Mouse (Mus musculus) testis, postnatal 10 days (tissue): ENCODE data around the gene Ptgr1.

ENCODE experiments used
- DNase-seq: peaks from one replicate; pipeline ENCODE4 v3.0.0; 2021; ENCODE audit warnings: low spot score

The Ptgr1 gene

DNA sequence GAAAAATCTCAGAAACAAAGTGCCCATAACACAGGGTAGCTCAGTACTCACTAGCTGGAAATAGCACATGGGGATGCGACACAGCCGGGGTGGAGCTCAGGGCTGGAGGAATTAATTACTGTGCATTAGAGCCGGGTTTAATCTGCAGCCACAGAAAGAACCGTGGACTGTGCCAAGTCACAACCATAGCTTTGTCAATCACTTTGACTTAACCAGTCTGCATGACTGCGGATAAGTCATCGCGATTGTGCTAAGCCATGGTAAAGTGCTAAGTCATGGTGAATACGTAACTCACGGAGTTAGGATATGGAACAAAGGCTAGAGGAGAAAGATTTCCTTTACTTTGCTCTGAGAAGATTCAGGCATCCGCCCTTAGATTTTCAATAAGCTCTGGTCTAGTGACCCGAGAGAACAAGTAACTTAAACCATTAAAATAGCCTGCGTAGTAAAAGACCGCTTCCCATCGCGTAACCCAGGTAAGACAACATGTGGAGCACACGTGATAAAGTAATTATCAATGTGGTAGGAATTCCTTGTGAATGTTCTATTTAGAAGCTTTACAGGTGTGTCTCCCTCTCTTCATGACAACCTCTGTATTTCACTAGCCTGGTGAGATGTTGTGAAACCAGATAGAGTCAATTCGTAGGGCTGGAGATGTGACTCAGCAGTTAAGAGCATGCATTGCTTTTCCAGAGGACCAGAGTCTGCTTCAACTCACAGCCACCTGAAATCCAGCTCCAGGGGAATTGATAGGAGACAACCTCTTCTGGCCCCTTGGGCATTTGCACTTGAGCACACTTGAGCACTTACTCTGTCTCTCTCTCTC lies 3.9 kb upstream of the Ptgr1 start:
- no peak for DNase-seq

DNA sequence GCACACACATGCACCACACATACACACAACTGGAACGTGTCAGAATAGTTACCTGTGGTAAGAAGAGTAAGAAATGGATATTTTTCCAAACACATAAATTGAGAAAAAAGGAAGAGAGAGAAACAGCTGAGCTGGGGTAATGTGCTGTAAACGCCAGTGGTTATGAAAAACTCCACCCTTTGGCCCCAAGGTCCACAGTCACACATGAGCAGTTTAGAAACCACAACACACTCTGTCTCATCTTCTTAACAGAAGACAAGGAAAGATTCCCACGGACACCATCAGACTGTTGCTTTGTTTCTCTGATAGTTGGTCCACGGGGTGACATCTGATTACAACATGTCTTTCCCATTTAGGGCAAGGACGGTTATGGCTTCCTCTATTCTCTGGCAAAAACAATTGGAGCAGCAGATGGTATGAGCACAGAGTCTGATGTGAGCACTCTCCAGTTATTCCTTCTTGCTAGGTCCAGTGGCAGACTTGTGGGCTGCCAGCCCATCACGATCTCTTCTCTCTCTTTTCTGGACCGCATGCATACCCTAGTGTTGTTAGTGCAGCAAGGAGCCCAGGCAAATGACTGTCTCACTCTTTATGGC lies 2.5 kb upstream of the Ptgr1 start:
- DNase-seq, result no peak

DNA sequence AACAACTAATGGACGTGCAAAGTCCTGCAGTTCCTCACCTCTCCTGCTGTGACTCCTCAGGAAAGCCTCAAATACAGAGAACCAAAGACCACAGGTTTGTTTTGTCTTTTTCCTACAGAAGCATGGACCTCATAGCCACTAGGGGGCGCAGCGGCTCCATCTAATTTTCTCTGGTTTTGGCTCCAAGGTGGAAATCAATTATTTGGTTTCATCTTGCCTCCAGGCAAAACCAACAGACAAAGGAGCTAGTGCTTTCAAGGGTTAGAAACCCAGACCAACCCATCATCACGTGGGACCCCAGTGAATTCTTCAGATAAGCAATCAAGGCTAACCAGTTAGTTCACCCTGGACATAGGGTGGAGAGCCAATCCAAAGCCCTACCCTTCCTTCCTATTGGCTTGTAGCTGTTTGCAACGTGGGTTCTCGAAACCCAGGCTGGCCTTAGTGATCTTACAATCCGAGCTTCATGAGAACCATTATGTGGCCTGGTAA lies 1.7 kb downstream of the Ptgr1 start:
- peak; percentile 92 for DNase-seq

- DNase-seq, result no peak
Measured at GRCm38 (mm10) chr4:58982806-58983205, 4.1 kb downstream of the Ptgr1 start.

DNA sequence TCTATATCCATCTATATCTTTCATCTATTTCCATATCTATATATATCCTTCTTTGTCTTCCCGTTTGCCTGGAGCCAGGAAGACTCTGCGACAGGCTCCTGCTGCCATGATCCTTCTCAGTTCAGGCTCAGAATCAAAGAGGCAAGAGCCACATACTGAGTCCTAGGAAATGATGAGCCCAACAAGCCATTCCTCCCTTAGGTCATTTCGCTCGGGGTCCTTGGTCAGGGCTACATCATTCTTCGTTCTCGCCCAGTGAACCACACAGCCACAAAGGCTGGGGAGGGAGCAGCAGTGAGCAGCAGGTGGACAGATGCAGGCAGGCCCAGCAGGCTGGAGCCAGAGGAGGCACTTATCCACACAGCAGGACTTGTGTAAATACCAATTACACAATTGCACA lies 5.5 kb downstream of the Ptgr1 start:
- DNase-seq, result no peak

DNA sequence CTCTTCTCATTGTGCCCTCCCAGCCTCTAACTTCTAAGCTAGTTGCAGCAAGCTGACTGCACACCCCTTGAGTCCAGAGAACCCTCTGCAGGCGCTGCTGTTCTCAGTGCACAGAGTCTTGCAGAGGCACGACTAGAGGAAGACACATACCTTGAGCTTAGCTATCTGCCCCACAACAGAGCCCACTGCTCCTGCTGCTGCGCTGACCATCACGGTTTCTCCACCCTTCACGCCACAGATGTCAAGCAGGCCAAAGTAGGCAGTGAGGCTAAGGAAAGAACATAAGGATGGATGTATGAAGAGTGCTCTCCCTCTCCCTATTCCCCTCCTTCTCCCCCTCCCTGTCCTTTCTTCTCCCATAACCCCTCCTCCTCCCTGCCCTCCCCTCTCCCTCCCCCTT lies 11.2 kb downstream of the Ptgr1 start:
- DNase-seq, result no peak

DNA sequence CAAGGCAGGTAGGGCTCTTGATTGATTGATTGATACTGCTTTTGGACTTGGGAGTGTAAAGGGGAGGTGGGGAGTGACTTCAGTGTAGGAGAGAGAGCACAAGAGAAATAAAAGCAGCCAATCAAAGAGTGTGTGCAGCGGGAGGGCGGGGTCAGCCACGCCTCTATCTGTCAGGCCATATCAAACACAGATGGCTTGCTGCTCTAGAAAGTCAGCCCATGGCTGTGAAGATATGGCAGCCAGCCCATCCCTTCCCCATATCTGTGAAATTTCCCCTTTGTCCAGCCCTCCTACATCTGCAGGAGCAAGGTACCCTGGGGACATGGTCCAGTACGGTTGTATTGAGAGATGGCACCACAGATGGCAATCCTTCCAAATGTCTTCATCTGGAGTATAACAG lies 16.2 kb downstream of the Ptgr1 start:
- no peak for DNase-seq

GRCm38 (mm10) chr4:58965136-58965535 lies 21.8 kb downstream of the Ptgr1 start:
- DNase-seq, result no peak

GRCm38 (mm10) chr4:58963271-58963670 lies 23.6 kb downstream of the Ptgr1 start:
- DNase-seq, result no peak

GRCm38 (mm10) chr4:58961719-58962118 lies 25.2 kb downstream of the Ptgr1 start:
- no peak for DNase-seq

- DNase-seq, result no peak
Measured at GRCm38 (mm10) chr4:58952630-58953029, 34.3 kb downstream of the Ptgr1 start.

DNA sequence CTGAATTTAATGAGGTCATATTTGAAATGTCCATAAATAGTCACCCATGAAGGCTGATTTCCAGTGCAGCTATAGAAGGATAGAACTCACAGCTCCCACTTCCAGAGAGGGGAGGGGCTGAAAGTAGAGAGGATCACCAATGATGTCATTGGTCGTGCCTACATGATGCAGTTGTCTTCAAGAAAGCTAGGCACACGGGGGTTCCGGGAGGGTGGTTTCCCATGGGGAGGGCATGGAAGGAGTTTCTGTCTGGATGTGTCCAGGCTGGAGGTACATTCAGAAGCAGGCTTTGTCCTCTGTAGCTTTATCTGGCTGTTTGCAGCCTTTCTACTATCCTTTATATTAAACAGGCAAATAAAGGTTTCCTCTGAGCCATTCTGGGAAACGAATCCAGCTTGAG lies 38.5 kb downstream of the Ptgr1 start:
- no peak for DNase-seq

DNA sequence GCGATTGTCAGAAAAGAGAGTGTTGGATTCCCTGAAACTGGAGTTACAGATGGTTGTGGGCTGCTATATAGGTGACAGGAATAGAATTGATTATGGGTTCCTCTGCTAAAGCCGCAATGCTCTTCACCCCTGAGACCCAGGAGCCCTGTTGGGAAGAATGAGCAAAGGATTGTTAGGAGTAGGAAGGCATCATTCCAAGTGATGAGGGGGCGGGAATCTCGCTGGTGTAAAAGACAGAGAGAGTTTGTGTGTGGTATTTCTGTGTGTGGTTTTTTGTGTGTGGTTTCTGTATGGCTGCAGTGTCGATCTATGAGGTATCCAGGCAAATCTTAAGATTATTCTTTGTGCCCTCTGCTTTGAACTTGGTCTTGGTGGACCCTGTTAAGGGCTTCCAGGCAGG lies 42.2 kb downstream of the Ptgr1 start:
- no peak for DNase-seq

- no peak for DNase-seq
Measured at GRCm38 (mm10) chr4:58944206-58944553, 42.7 kb downstream of the Ptgr1 start.

DNA sequence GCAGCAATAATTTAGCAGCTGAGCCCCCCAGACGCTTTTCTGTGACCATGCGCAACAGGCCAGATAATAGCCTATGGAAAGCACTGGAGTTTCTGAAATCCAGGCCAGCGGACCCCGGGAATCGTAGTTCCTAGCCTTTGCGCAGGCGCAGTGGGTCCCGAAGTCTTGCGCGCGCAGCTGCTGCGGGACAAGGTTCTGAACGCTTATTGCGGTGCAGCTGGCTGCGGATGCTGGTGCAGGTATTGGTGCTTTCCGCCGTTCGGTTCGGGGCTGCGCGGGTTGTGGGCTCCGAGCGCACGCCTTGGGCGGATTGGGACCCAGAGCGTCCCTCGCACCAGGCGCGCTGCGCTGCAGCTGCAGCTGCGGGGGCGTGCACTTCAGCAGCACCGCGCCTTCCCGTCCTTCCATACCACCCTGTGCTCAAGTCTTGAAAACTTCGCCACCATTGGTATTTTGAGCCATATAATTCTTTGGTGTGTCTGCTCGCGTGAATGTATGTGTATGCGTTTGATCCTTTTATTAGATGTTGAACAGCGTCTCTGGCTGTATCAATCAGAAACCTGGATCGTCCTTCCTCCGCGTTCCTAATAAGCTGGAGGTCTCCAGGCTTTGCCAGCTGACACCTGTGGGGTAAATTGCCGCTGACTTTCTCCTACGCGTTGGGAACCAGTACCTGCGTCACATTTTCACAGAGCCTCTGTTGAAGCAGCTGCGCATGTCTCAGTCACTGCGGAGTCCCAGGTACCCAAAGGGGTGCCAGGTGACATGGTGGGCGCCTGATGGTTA lies 43.3 kb downstream of the Ptgr1 start, which contains the start of gene Zkscan16:
TSS of gene Zkscan16 (plus strand) at position 209 of the 786 bp plus-strand sequence.
- peak; percentile 92 for DNase-seq

DNA sequence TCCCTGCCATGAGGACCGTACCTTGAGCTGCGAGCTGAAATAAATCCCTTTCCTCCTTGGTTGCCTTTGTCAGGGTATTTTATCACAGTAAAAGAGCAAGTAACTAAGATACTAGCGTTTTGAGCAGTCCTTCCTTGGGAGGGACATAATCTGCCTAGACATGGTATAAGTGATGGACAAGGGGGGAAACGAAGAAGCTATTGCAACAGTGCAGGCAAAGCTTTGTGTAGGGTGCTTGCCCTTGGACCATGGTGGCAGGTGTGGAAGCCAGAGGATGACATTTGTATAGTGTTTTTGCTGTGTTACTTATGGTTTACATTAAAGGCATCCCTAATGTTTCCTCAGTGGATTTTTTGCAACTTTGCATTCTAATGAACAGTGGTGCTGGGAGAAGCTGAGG lies 44.0 kb downstream of the Ptgr1 start:
- no peak for DNase-seq

DNA sequence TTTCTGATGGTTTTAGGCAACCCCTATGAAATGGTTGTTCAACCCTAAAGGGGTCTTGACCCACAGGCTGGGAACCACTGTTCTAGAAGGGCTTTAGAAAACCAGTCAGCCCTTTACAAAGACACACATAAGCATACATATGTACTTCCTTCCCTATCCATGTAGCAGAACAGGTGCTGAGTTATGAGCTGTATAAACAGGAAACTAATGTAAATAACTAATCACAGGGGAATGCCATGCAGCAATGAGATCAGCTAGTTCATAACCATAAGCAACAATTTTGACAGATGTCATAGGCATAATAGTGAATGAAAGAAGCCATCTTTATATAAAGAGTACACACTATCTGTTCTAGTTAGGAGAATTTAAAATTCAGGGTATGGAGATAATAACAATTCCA lies 45.3 kb downstream of the Ptgr1 start:
- DNase-seq, result no peak

GRCm38 (mm10) chr4:58935846-58936245 lies 51.1 kb downstream of the Ptgr1 start:
- DNase-seq, result no peak

GRCm38 (mm10) chr4:58934746-58935476 lies 52.0 kb downstream of the Ptgr1 start:
- peak; percentile 52 for DNase-seq

- no peak for DNase-seq
Measured at GRCm38 (mm10) chr4:58934308-58934707, 52.6 kb downstream of the Ptgr1 start.

GRCm38 (mm10) chr4:58932541-58932940 lies 54.4 kb downstream of the Ptgr1 start:
- no peak for DNase-seq

DNA sequence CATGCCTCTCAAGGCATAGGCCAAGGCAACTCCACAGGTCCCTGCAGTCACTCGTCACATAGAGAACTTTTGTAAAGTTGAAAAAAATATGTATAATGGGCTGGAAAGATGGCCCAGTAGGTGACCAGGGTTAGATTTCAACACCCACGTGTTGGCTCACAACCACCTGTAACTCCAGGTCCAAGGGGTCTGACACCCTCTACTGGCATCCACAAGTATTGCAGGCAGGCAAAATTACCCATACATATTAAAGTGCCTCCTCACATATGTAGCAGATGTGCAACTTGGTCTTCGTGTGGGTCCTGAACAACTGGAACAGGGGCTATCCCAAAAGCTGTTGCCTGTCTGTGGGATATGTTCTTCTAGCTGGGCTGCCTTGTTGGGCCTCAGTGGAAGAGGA lies 59.3 kb downstream of the Ptgr1 start:
- no peak for DNase-seq
